Mouse (Mus musculus) cerebellum, adult 2 months (tissue): Measurements from ENCODE around the gene Hvcn1.

ENCODE experiments used
- CTCF ChIP-seq: fragments of 200-500 bp; IDR thresholded peaks from 2 replicates; pipeline ENCODE4 v1.5.1; 2011; ENCODE audit warnings: low read depth, mild to moderate bottlenecking, control low read depth, low read length, moderate library complexity, borderline replicate concordance; ENCODE audit not compliant: insufficient read depth
- POLR2A ChIP-seq: fragments of 200-500 bp; IDR thresholded peaks from 2 replicates; pipeline ENCODE4 v1.6.1; 2011; ENCODE audit warnings: low read length, control low read depth, borderline replicate concordance; ENCODE audit not compliant: insufficient read depth

- TF ChIP-seq POLR2A (no peak), CTCF (no peak)
Measured at GRCm38 (mm10) chr5:122189115-122189514, 17.5 kb upstream of the Hvcn1 start.
